Mouse (Mus musculus) myocyte (in vitro differentiated cells): Measurements from ENCODE around the gene Tbp. TPM values are rescaled to one million over a fixed set of nuclear protein-coding genes. Genes with fewer than 3 reads are reported as not detected.

Experiments
- H3K27me3 ChIP-seq: one replicate; pipeline ENCODE4 v1.6.1; 2011; ENCODE audit not compliant: control insufficient read depth, insufficient read depth, insufficient read length
- H3K36me3 ChIP-seq: one replicate; pipeline ENCODE4 v1.6.1; 2011; ENCODE audit not compliant: control insufficient read depth, insufficient read depth
- H3K4me2 ChIP-seq: one replicate; pipeline ENCODE4 v1.6.1; 2011; ENCODE audit warnings: low read depth, control low read depth
- H3K4me3 ChIP-seq: one replicate; pipeline ENCODE4 v1.5.1; 2011; ENCODE audit warnings: mild to moderate bottlenecking, control low read depth, moderate library complexity
- H3K79me2 ChIP-seq: one replicate; pipeline ENCODE4 v1.6.1; 2011; ENCODE audit not compliant: control insufficient read depth, insufficient read depth
- H3ac ChIP-seq: one replicate; pipeline ENCODE4 v1.6.1; 2011; ENCODE audit not compliant: control insufficient read depth, insufficient read length
- CEBPB ChIP-seq: IDR thresholded peaks from 2 replicates; pipeline ENCODE4 v1.6.1; 2011; ENCODE audit warnings: mild to moderate bottlenecking, moderate library complexity; ENCODE audit not compliant: poor library complexity, insufficient read depth, severe bottlenecking
- E2F4 ChIP-seq: IDR thresholded peaks from one replicate; pipeline ENCODE4 v1.6.1; 2011; ENCODE audit warnings: mild to moderate bottlenecking, control low read depth, moderate library complexity; ENCODE audit not compliant: insufficient read depth
- MAX ChIP-seq: IDR thresholded peaks from one replicate; pipeline ENCODE4 v1.6.1; 2011; ENCODE audit warnings: low read depth, mild to moderate bottlenecking, control low read depth
- MYOD1 ChIP-seq, 3 experiments: IDR thresholded peaks; one replicate each; pipeline ENCODE4 v1.6.1; 2011; ENCODE audit warnings: control low read depth in 2 of 3, low read depth in 2 of 3, mild to moderate bottlenecking in 2 of 3, moderate library complexity in 1 of 3; ENCODE audit not compliant: insufficient read length in 2 of 3, control insufficient read depth in 1 of 3
- MYOG ChIP-seq, 3 experiments: IDR thresholded peaks; one replicate each; pipeline ENCODE4 v1.6.1; 2011; ENCODE audit warnings: control low read depth in 2 of 3, low read depth in 2 of 3, mild to moderate bottlenecking in 2 of 3; ENCODE audit not compliant: insufficient read length in 2 of 3, control insufficient read depth in 1 of 3, insufficient read depth in 1 of 3
- POLR2A ChIP-seq: IDR thresholded peaks from one replicate; pipeline ENCODE4 v1.6.1; 2011; ENCODE audit warnings: low read depth, mild to moderate bottlenecking, control low read depth, moderate library complexity; ENCODE audit not compliant: insufficient read length
- POLR2AphosphoS2 ChIP-seq: IDR thresholded peaks from one replicate; pipeline ENCODE4 v1.6.1; 2011; ENCODE audit warnings: low read depth, control low read depth; ENCODE audit not compliant: insufficient read length
- REST ChIP-seq: IDR thresholded peaks from one replicate; pipeline ENCODE4 v1.6.1; 2011; ENCODE audit warnings: mild to moderate bottlenecking, control low read depth, moderate library complexity; ENCODE audit not compliant: insufficient read depth, insufficient read length
- SRF ChIP-seq: IDR thresholded peaks from one replicate; pipeline ENCODE4 v1.6.1; 2011; ENCODE audit warnings: low read depth; ENCODE audit not compliant: control insufficient read depth, insufficient read length
- TCF12 ChIP-seq: IDR thresholded peaks from one replicate; pipeline ENCODE4 v1.6.1; 2011; ENCODE audit warnings: mild to moderate bottlenecking, control low read depth; ENCODE audit not compliant: poor library complexity, insufficient read depth, severe bottlenecking
- TCF3 ChIP-seq: IDR thresholded peaks from one replicate; pipeline ENCODE4 v1.6.1; 2011; ENCODE audit warnings: low read depth, control low read depth; ENCODE audit not compliant: insufficient read length
- USF1 ChIP-seq: IDR thresholded peaks from one replicate; pipeline ENCODE4 v1.6.1; 2011; ENCODE audit warnings: low read depth, mild to moderate bottlenecking, control low read depth, moderate library complexity
- polyA plus RNA-seq: library from polyadenylated mRNA; unstranded; fragments of >200 nt; fragmentation: generic; extraction: Trizol; gene quantifications from one replicate; pipeline ENCODE4 v1.2.1, GENCODE M21; 2012; ENCODE audit warnings: missing spikeins

Tbp gene
- polyA plus RNA-seq, 1 experiment: 12.2 TPM

DNA sequence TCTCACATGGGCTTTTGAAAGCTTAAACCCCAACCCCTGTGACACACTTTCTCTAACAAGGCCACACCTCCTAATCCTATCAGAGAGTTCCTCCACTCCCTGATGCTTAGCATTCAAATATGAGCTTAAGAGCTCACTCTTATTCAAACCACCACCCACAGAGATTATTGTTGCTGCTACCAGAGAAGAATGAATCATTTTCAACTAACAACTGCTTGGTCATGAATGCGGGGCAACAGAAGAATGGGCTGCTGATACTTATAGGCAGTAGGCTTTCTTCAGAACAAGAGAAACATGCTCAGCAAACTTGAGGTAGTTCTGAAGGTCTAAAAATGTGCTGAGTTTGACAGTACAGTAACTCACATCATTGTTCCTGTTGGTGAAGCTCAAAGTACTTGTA lies 50.0 kb downstream of the Tbp start:
- Histone ChIP-seq H3K4me2 (no peak overlapping the region), H3K27me3 (no peaks in the 10 kb centered on the region), H3K36me3 (no peaks in the 10 kb centered on the region), H3ac (no peak overlapping the region), H3K79me2 (no peaks in the 10 kb centered on the region), H3K4me3 (no peak overlapping the region)
- TF ChIP-seq SRF: no peak

DNA sequence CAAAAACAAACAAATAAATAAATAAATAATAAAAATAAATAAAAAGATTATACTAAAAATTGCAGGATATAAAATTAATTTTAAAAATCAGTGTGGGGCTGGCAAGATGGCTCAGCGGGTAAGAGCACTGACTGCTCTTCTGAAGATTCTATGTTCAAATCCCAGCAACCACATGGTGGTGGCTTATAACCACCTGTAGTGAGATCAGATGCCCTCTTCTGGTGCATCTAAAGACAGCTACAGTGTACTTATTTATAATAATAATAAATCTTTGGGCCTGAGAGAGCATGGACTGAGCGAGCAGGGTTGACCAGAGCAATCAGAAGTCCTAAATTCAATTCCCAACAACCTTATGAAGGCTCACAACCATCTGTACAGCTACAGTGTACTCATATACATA lies 60.3 kb downstream of the Tbp start:
- no peaks in the 10 kb centered on the region for H3K36me3 ChIP-seq
- H3K79me2 ChIP-seq: no peaks in the 10 kb centered on the region
- H3K4me2 ChIP-seq: no peak overlapping the region
- H3K4me3 ChIP-seq: no peak overlapping the region
- no peak overlapping the region for H3ac ChIP-seq
- TF ChIP-seq USF1 (no peak), MYOG (IDR thresholded peaks at IDR 0.05; ENCODE audit: control insufficient read depth in 1 of 3, insufficient read depth in 1 of 3, insufficient read length in 2 of 3, low read depth in 2 of 3) (no peak), MYOD1 (IDR thresholded peaks at IDR 0.05; ENCODE audit: control insufficient read depth in 1 of 3, insufficient read length in 2 of 3, low read depth in 2 of 3) (no peak)
- H3K27me3 ChIP-seq: no peaks in the 10 kb centered on the region

DNA sequence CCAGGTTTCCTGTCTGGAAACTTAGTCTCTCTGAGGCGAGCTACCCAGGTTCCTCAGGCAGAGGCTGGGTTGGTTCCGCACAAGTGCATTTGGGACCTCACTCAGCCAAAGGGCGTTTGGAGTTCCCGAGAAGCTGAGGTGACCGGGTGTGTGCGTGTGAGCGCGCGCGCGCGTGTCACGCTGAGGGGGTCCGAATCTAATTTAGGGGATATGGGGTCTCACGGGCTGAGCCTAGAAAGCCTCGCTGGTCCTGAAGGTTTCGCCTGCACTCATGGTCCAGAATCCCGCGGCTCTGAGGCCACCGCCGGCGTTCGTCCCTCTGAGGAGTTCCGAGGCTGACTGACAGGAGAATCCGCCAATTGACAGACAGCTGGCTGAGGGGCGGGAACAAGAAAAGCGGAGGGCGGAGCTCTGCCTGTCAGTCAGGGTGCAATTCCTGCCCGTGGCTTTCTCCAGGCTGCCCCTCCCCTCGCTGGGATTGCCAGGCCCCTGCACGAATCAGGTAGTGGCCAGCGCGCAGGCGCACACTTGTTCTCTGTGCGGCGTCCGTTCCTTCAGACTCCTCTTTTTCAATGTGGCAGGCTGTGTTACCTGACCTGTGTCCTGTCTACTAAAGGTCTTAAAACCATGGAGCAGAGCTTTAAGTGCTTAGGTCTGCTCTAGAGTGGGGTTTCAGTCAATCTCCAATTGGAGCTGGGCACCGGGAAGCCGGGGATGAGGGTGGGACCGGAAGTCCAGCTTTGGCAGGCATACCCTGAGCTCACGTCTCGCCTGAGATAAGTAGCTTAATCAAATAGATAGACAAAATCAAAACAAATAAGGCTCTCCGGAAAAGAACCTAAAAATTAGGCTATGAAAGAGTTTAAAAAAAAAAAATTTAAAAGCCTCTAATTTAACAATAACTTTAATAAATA lies 64.6 kb downstream of the Tbp start, which contains the start of gene Prdm9:
Gene Prdm9 (minus strand): TSS at position 341 of the 914 bp plus-strand sequence.
- TF ChIP-seq MYOG (IDR thresholded peaks at IDR 0.05; ENCODE audit: control insufficient read depth in 1 of 3, insufficient read depth in 1 of 3, insufficient read length in 2 of 3, low read depth in 2 of 3): no peak
- TF ChIP-seq POLR2A: peak; percentile 84
- TF ChIP-seq E2F4: peak; percentile 14
- TF ChIP-seq SRF: peak; percentile 92
- no peak for TF ChIP-seq MYOD1 (IDR thresholded peaks at IDR 0.05; ENCODE audit: control insufficient read depth in 1 of 3, insufficient read length in 2 of 3, low read depth in 2 of 3)
- TF ChIP-seq REST: no peak
- TF ChIP-seq MAX: no peak
- TF ChIP-seq CEBPB: no peak
- TF ChIP-seq TCF3: peak; percentile 1
- TF ChIP-seq USF1: no peak
- no peak for TF ChIP-seq TCF12

DNA sequence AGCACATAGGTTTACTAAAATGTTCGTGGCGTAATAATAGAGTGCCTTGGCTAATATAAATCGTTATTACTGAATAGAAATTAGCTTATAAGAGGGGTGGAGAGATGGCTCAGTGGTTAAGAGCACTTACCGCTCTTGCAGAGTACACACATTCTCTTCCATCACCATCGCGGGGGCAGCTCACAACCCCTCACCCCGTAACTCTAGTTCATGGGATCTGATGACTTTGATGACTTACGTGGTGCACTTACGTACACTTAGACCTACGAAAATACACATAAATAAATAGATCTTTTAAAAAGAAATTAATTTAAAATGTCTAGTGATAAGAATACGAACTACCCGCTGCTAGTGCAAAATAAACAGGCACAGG lies 65.2 kb downstream of the Tbp start:
- Histone ChIP-seq H3K79me2 (no peaks in the 10 kb centered on the region), H3K36me3 (no peaks in the 10 kb centered on the region), H3ac (no peak overlapping the region), H3K4me2 (peak overlapping the region; percentile 59), H3K4me3 (peak overlapping the region; percentile 55), H3K27me3 (no peaks in the 10 kb centered on the region)
- TF ChIP-seq TCF12: no peak
- TF ChIP-seq SRF: no peak
- TF ChIP-seq MYOG (IDR thresholded peaks at IDR 0.05; ENCODE audit: control insufficient read depth in 1 of 3, insufficient read depth in 1 of 3, insufficient read length in 2 of 3, low read depth in 2 of 3): no peak
- TF ChIP-seq POLR2AphosphoS2: no peak
- TF ChIP-seq POLR2A: no peak
- TF ChIP-seq CEBPB: no peak
- no peak for TF ChIP-seq USF1

More for the DNA sequence above, 64.6 kb downstream of the Tbp start, which contains the start of gene Prdm9:
- Histone ChIP-seq H3K4me2 (peak within 1 kb of the TSS; percentile 94), H3K4me3 (peak within 1 kb of the TSS; percentile 55), H3K79me2 (no peaks in the 10 kb centered on the region), H3K27me3 (no peaks in the 10 kb centered on the region), H3K36me3 (no peaks in the 10 kb centered on the region), H3ac (peak within 1 kb of the TSS; percentile 33)

DNA sequence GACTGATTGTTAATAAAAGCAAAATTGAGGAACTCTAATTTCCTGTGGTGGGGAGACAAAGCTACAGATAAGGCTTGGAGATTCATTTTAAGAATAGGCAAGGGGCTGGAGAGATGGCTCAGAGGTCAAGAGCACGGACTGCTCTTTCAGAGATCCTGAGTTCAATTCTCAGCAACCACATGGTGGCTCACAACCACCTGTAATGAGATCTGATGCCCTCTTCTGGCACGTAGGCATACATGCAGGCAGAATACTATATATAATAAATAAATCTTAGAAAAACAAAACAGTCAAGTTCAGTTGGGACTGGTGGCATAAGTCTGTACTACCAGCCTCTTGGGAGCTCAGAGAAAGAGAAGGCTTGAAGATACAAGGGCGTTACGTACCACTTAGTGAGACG lies 67.2 kb downstream of the Tbp start:
- Histone ChIP-seq H3K27me3 (no peaks in the 10 kb centered on the region), H3K4me2 (no peak overlapping the region), H3K79me2 (no peaks in the 10 kb centered on the region), H3ac (no peak overlapping the region), H3K4me3 (no peak overlapping the region), H3K36me3 (no peaks in the 10 kb centered on the region)
- no peak for TF ChIP-seq POLR2AphosphoS2
- TF ChIP-seq SRF: no peak
- no peak for TF ChIP-seq TCF3

DNA sequence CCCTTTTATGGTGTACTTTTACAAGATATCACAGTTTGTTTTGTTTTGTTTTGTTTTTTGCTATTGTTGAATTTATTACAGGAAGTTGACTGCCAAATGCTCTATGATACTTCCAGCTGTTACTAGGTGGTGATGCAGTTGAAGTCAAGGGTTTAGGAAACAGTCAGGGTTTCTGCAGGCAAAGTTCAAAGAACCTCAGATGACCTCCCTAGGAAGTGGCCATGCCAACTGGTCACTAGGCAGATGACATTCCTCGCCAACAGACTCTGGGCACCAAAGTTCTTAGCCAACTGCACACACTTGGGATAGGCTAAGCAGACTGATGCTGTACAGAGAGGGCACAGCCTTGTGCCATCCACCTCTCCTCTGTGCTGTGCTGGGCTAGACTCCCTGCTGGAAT lies 75.4 kb downstream of the Tbp start:
- Histone ChIP-seq H3ac (no peak overlapping the region), H3K36me3 (no peaks in the 10 kb centered on the region), H3K4me2 (no peak overlapping the region), H3K4me3 (no peak overlapping the region), H3K27me3 (no peaks in the 10 kb centered on the region), H3K79me2 (no peaks in the 10 kb centered on the region)
- peak in 1 of 3 experiments; percentile 11 for TF ChIP-seq MYOG (IDR thresholded peaks at IDR 0.05; ENCODE audit: control insufficient read depth in 1 of 3, insufficient read depth in 1 of 3, insufficient read length in 2 of 3, low read depth in 2 of 3)
- no peak for TF ChIP-seq MAX
